Mouse (Mus musculus) heart, embryonic 16.5 days (tissue): ENCODE results near the gene Uqcrfs1. TPM values are rescaled to one million over a fixed set of nuclear protein-coding genes. Genes with fewer than 3 reads are reported as not detected.
A peak's percentile ranks its signal among the peaks of the same experiment; 100 is the strongest.

Experiments used
- ATAC-seq: fragments of 200-750 bp; cut with Nextera tagmentation; replicated peaks from 2 replicates; pipeline ENCODE4 v1.8.0; 2017; ENCODE audit warnings: moderate number of reproducible peaks; ENCODE audit not compliant: insufficient read depth, low FRiP score; ENCODE audit errors: extremely low read depth
- H3K27ac ChIP-seq: fragments of 300-500 bp; sonication (generic); 2 replicates; pipeline ENCODE4 v1.5.1; 2014; ENCODE audit warnings: mild to moderate bottlenecking, low read length, control low read depth, moderate library complexity
- H3K27me3 ChIP-seq: fragments of 300-500 bp; sonication (generic); 2 replicates; pipeline ENCODE4 v1.6.1; 2014; ENCODE audit warnings: low read length, mixed read lengths; ENCODE audit not compliant: control insufficient read depth, insufficient read depth
- H3K36me3 ChIP-seq: fragments of 300-500 bp; sonication (generic); 2 replicates; pipeline ENCODE4 v1.6.1; 2014; ENCODE audit not compliant: control insufficient read depth, insufficient read depth
- H3K4me1 ChIP-seq: fragments of 300-500 bp; sonication (generic); 2 replicates; pipeline ENCODE4 v1.6.1; 2014; ENCODE audit warnings: low read length, mixed read lengths; ENCODE audit not compliant: control insufficient read depth, insufficient read depth
- H3K4me2 ChIP-seq: fragments of 300-500 bp; sonication (generic); 2 replicates; pipeline ENCODE4 v1.6.1; 2014; ENCODE audit warnings: low read depth, mild to moderate bottlenecking, control low read depth, low read length
- H3K4me3 ChIP-seq: fragments of 300-500 bp; sonication (generic); 2 replicates; pipeline ENCODE4 v1.5.1; 2014; ENCODE audit warnings: mild to moderate bottlenecking, control low read depth, low read length
- H3K9ac ChIP-seq: fragments of 300-500 bp; sonication (generic); 2 replicates; pipeline ENCODE4 v1.6.1; 2014; ENCODE audit warnings: low read length, control low read depth
- H3K9me3 ChIP-seq: fragments of 300-500 bp; sonication (generic); replicated peaks from 2 replicates; pipeline ENCODE4 v1.6.1; 2016; ENCODE audit warnings: low read length; ENCODE audit not compliant: control insufficient read depth
- WGBS: fragments of 180-500 bp; shearing (Covaris S2); extraction: QIAGEN DNeasy Blood & Tissue Kit; methylation state at CpG from one replicate; pipeline ENCODE4 v1.1.7; 2014; 5-methylcytosine and 5-hydroxymethylcytosine counted together
- polyA plus RNA-seq: library from polyadenylated mRNA; unstranded; fragments of >200 nt; fragmentation: Nextera tagmentation; extraction: Ambion mirVana; gene quantifications from 2 replicates; pipeline ENCODE4 v1.2.1, GENCODE M21; 2015

Gene Uqcrfs1
- 777 and 809 TPM in 2 replicates for polyA plus RNA-seq

- Histone ChIP-seq H3K27ac (peak within 1 kb of the TSS; percentile 92), H3K9ac (peak within 1 kb of the TSS; percentile 98), H3K27me3 (no peaks in the 10 kb centered on the region), H3K4me2 (peak within 1 kb of the TSS; percentile 76), H3K36me3 (peaks cover 7% of the 10 kb centered on the region), H3K4me1 (peaks cover 19% of the 10 kb centered on the region), H3K4me3 (peak within 1 kb of the TSS; percentile 88), H3K9me3 (no peaks in the 10 kb centered on the region)
- under 1% methylated on average over 82 of the region's 82 CpGs for WGBS
- peak; percentile 97 for ATAC-seq
Observed at GRCm38 (mm10) chr13:30544856-30545604, at the start of gene Uqcrfs1. Uqcrfs1 (minus strand) TSS chr13:30545362.

GRCm38 (mm10) chr13:30585786-30586185 is 40.6 kb upstream of the Uqcrfs1 start:
- no peak overlapping the region for H3K4me3 ChIP-seq
- H3K36me3 ChIP-seq = no peaks in the 10 kb centered on the region
- no peaks in the 10 kb centered on the region for H3K27me3 ChIP-seq
- no peak overlapping the region for H3K4me2 ChIP-seq
- H3K4me1 ChIP-seq = no peaks in the 10 kb centered on the region
- no peak overlapping the region for H3K27ac ChIP-seq
- no peak overlapping the region for H3K9ac ChIP-seq
- WGBS = 80% methylated on average over 3 of the region's 3 CpGs
- ATAC-seq = no peak
- H3K9me3 ChIP-seq = no peaks in the 10 kb centered on the region

DNA sequence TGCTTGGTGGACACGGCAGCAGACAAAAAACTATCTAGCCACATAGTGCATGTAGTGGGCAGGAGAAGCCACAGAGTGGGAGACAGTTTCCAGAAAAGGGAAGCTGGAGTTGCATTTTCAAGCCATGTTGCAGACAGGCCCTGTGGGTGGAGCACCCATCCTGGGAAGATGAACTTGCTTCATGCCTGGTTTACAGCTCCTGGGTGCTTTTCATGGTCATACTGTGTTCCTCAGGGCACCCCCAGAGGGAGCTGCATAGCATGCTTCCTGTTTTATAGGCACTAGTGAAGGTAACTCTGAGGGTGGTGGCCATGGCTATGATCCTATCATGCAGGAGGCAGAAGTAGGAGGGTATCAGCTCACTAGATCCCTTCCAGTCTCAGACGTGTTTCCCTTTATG is 37.4 kb upstream of the Uqcrfs1 start:
- WGBS = 68% methylated on average over 2 of the region's 2 CpGs

DNA sequence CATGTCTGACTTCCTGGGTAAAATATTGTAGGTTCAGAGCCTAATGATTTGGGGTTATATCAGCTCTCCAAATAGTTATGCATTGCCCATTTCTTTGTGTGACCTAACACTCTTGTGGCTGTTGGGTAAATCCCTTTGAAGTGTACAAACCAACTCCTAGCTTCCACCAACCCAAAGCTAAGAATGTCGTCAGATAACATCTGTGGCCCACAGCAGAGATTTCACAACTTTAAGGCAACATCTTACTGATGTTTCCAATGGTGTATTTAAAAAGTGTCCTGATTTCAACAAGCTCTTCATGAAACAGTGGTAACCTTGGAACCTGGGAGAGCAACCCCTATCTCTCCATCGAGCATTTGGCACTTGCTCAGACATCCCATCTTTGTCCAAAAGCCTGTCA is 33.6 kb upstream of the Uqcrfs1 start:
- WGBS = 50% methylated on average over 2 of the region's 2 CpGs
- no peaks in the 10 kb centered on the region for H3K27me3 ChIP-seq
- H3K9me3 ChIP-seq = no peaks in the 10 kb centered on the region
- H3K36me3 ChIP-seq = no peaks in the 10 kb centered on the region
- H3K4me2 ChIP-seq = no peak overlapping the region
- no peak overlapping the region for H3K27ac ChIP-seq
- no peak overlapping the region for H3K4me3 ChIP-seq
- no peak for ATAC-seq
- no peak overlapping the region for H3K9ac ChIP-seq
- H3K4me1 ChIP-seq = no peaks in the 10 kb centered on the region

More for the DNA sequence above, 37.4 kb upstream of the Uqcrfs1 start:
- no peaks in the 10 kb centered on the region for H3K9me3 ChIP-seq
- H3K4me3 ChIP-seq = no peak overlapping the region
- no peak overlapping the region for H3K4me2 ChIP-seq
- no peak for ATAC-seq
- H3K4me1 ChIP-seq = no peaks in the 10 kb centered on the region
- no peaks in the 10 kb centered on the region for H3K27me3 ChIP-seq
- H3K36me3 ChIP-seq = no peaks in the 10 kb centered on the region
- H3K9ac ChIP-seq = no peak overlapping the region
- H3K27ac ChIP-seq = no peak overlapping the region

GRCm38 (mm10) chr13:30576819-30577218 is 31.7 kb upstream of the Uqcrfs1 start:
- H3K36me3 ChIP-seq = no peaks in the 10 kb centered on the region

DNA sequence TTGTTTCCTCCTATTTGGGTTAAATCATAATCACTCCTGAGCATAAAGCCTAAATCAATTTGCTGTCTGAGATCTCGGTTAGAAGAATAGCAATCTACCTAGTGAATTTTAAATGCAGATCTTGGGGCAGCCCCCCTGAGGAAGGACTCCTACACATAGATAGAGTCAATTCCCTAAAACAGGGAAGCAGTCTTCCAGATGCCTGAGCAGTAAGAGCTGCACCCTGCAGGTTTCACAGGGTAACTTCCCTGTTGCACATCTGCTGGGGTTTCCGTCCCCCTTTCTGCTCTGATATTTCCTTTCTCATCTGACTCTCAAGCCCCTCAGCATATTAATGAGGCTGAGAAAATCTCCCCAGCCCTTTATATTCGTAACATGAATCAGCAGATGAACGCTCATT is 27.8 kb upstream of the Uqcrfs1 start:
- 70% methylated on average over 4 of the region's 4 CpGs for WGBS
- Histone ChIP-seq H3K9me3 (no peaks in the 10 kb centered on the region), H3K27me3 (no peaks in the 10 kb centered on the region), H3K4me1 (no peaks in the 10 kb centered on the region), H3K9ac (no peak overlapping the region), H3K36me3 (no peaks in the 10 kb centered on the region), H3K27ac (no peak overlapping the region), H3K4me3 (no peak overlapping the region), H3K4me2 (no peak overlapping the region)
- ATAC-seq = no peak

More at GRCm38 (mm10) chr13:30576819-30577218, 31.7 kb upstream of the Uqcrfs1 start:
- no peaks in the 10 kb centered on the region for H3K27me3 ChIP-seq
- H3K4me3 ChIP-seq = no peak overlapping the region
- ATAC-seq = no peak
- WGBS = 57% methylated on average over 2 of the region's 2 CpGs
- no peaks in the 10 kb centered on the region for H3K4me1 ChIP-seq
- no peak overlapping the region for H3K27ac ChIP-seq
- H3K9me3 ChIP-seq = no peaks in the 10 kb centered on the region
- no peak overlapping the region for H3K4me2 ChIP-seq
- no peak overlapping the region for H3K9ac ChIP-seq

DNA sequence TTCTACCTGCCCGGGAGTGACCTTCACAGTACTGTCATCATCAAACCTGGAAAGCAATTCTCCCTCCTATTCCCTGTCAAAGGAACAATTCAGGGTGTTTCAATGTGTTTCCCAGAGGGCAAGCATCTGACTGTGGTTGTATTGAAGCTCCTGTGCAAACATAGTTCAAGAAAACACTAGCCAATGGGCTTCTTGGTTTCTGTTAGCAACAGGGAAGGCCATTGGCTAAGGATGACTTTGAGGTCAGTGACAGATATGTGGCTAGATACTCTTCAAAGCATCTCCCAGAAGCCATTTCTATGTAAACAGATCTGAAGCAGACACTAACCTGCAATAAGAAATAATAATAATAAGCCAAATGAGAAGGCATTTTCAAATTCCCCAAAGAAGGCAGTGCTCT is 25.0 kb upstream of the Uqcrfs1 start:
- Histone ChIP-seq H3K36me3 (no peaks in the 10 kb centered on the region), H3K27ac (no peak overlapping the region), H3K4me2 (no peak overlapping the region), H3K4me1 (no peaks in the 10 kb centered on the region), H3K9ac (no peak overlapping the region), H3K9me3 (no peaks in the 10 kb centered on the region), H3K4me3 (no peak overlapping the region), H3K27me3 (no peaks in the 10 kb centered on the region)
- WGBS = 73% methylated on average over 1 of the region's 1 CpGs
- ATAC-seq = no peak

DNA sequence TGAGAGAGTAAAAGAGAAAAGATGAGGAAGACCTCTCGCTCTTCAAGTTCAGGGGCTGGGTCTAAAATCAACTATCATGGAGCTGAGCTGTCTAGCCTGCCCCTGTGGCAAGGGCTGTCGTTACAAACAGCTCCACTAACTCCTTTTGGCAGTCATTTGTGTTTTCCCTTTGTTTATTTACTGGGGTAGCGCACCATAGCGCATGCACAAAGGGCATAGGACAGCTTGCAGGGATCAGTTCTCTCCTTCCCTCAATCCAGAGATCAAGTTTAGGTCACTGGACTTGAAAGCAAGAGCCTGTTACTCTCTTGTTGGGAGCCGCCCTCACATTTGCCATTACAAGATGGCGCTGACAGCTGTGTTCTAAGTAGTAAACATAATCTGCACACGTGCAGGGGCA is 22.4 kb upstream of the Uqcrfs1 start:
- no peaks in the 10 kb centered on the region for H3K4me1 ChIP-seq
- no peaks in the 10 kb centered on the region for H3K9me3 ChIP-seq
- ATAC-seq = no peak
- no peak overlapping the region for H3K27ac ChIP-seq
- H3K4me2 ChIP-seq = no peak overlapping the region
- no peak overlapping the region for H3K9ac ChIP-seq
- H3K36me3 ChIP-seq = no peaks in the 10 kb centered on the region
- no peaks in the 10 kb centered on the region for H3K27me3 ChIP-seq
- WGBS = 75% methylated on average over 7 of the region's 7 CpGs
- no peak overlapping the region for H3K4me3 ChIP-seq

DNA sequence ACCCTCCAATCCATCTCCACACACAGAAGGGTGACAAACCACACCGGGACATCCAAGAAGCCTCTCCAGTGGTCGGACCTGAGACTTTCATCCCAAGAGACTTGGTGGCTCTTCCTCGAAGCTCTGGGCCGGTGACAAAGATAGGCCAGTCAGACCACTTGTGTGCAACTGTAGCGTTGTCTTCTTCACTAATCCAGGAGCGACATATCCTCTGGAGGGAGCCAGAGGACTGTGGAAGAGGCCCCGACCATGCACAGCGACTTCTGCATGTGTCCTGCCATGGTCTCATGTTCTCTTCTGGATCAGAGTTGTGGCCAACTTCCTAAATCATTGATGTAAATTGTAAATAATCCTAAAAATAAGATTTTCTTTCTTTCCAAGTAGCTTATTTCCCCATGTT is 21.6 kb upstream of the Uqcrfs1 start:
- no peaks in the 10 kb centered on the region for H3K9me3 ChIP-seq
- 0 out of 2 replicates have a peak, but pooled peaks have one; percentile 55 for ATAC-seq
- 52% methylated on average over 8 of the region's 8 CpGs for WGBS
- H3K27me3 ChIP-seq = no peaks in the 10 kb centered on the region
- H3K27ac ChIP-seq = no peak overlapping the region
- H3K4me1 ChIP-seq = no peaks in the 10 kb centered on the region
- no peak overlapping the region for H3K4me2 ChIP-seq
- no peak overlapping the region for H3K4me3 ChIP-seq
- H3K9ac ChIP-seq = no peak overlapping the region
- H3K36me3 ChIP-seq = no peaks in the 10 kb centered on the region
